Mouse (Mus musculus): ENCODE measurements around the gene Krit1. TPM values are rescaled to one million over a fixed set of nuclear protein-coding genes. Genes with fewer than 3 reads are reported as not detected.
"Not testable (repeated sequence)": the region's sequence is repeated elsewhere in the genome, so short reads cannot be mapped to it uniquely, and the experiment has no call there.

The Krit1 gene
- polyA plus RNA-seq, 1 experiment = 47.3 TPM

- Histone ChIP-seq H3K4me3 (ENCODE audit: insufficient read depth, low read length) (no peak overlapping the region), H3K4me1 (ENCODE audit: control insufficient read depth, insufficient read depth, low read length) (no peaks in the 10 kb centered on the region), H3K27ac (ENCODE audit: insufficient read depth, low read length) (no peak overlapping the region)
- TF ChIP-seq POLR2A (IDR thresholded peaks at IDR 0.05; ENCODE audit: extremely low read depth, insufficient read depth, low read length) = no peak
These were observed 70.5 kb downstream of the Krit1 start for GRCm38 (mm10) chr5:3873485-3873884.

GRCm38 (mm10) chr5:3886862-3887261 lies 83.9 kb downstream of the Krit1 start:
- H3K4me3 ChIP-seq (ENCODE audit: insufficient read depth, low read length) = not testable (repeated sequence)

GRCm38 (mm10) chr5:3889201-3889600 lies 86.2 kb downstream of the Krit1 start:
- Histone ChIP-seq H3K4me1 (ENCODE audit: control insufficient read depth, insufficient read depth, low read length) (no peaks in the 10 kb centered on the region), H3K4me3 (ENCODE audit: insufficient read depth, low read length) (no peak overlapping the region), H3K27ac (ENCODE audit: insufficient read depth, low read length) (no peak overlapping the region)
- TF ChIP-seq CTCF (IDR thresholded peaks at IDR 0.05; ENCODE audit: extremely low read depth, insufficient read depth, low read length) (no peak), POLR2A (IDR thresholded peaks at IDR 0.05; ENCODE audit: extremely low read depth, insufficient read depth, low read length) (no peak)

More at GRCm38 (mm10) chr5:3886862-3887261, 83.9 kb downstream of the Krit1 start:
- not testable (repeated sequence) for H3K4me1 ChIP-seq (ENCODE audit: control insufficient read depth, insufficient read depth, low read length); H3K27ac ChIP-seq (ENCODE audit: insufficient read depth, low read length)

GRCm38 (mm10) chr5:3893459-3894293 lies 90.7 kb downstream of the Krit1 start, which contains the start of gene Mterf1a:
TSS of gene Mterf1a (minus strand) at chr5:3893933.
- not testable (repeated sequence) for H3K4me1 ChIP-seq (ENCODE audit: control insufficient read depth, insufficient read depth, low read length); H3K27ac ChIP-seq (ENCODE audit: insufficient read depth, low read length)
- peak within 1 kb of the TSS; percentile 31 for H3K4me3 ChIP-seq (ENCODE audit: insufficient read depth, low read length)

GRCm38 (mm10) chr5:3894294-3894619 lies 91.3 kb downstream of the Krit1 start:
- not testable (repeated sequence) for H3K4me1 ChIP-seq (ENCODE audit: control insufficient read depth, insufficient read depth, low read length); H3K4me3 ChIP-seq (ENCODE audit: insufficient read depth, low read length); H3K27ac ChIP-seq (ENCODE audit: insufficient read depth, low read length)

Other genes with a start within 250 kb of the Krit1 start
- gene 1700109H08Rik, start 231.6 kb upstream of the Krit1 start, polyA plus RNA-seq (2012; rRNA removed) = 4.9 and 5.8 TPM in 2 replicates
- 25.0 and 26.7 TPM in 2 replicates for gene Pex1, start 207.1 kb upstream of the Krit1 start, polyA plus RNA-seq (2012; rRNA removed)
- 11.0 and 12.7 TPM in 2 replicates for gene Rbm48, start 206.6 kb upstream of the Krit1 start, polyA plus RNA-seq (2012; rRNA removed)
- not detected in 2 replicates for gene Tmbim7, start 152.0 kb upstream of the Krit1 start, polyA plus RNA-seq (2012; rRNA removed)
- 103 and 104 TPM in 2 replicates for gene Gatad1, start 146.0 kb upstream of the Krit1 start, polyA plus RNA-seq (2012; rRNA removed)
- gene Ankib1, start 259 bp upstream of the Krit1 start, polyA plus RNA-seq (2012; rRNA removed) = 19.9 and 22.4 TPM in 2 replicates
- 0.13 and 0.15 TPM in 2 replicates for gene Lrrd1, start 42.0 kb downstream of the Krit1 start, polyA plus RNA-seq (2012; rRNA removed)
- gene Mterf1a, start 90.7 kb downstream of the Krit1 start, polyA plus RNA-seq (2012; rRNA removed) = 5.2 and 5.7 TPM in 2 replicates
- gene Akap9, start 124.9 kb downstream of the Krit1 start, polyA plus RNA-seq (2012; rRNA removed) = 18.5 and 25.1 TPM in 2 replicates